Mouse (Mus musculus) thymus, adult 2 months (tissue): Measurements from ENCODE around the gene Mab21l2. TPM values are rescaled to one million over a fixed set of nuclear protein-coding genes. Genes with fewer than 3 reads are reported as not detected.

Source experiments
- DNase-seq: peaks from one replicate; pipeline ENCODE4 v3.0.0; 2021
- H3K27ac ChIP-seq: fragments of 200-500 bp; 2 replicates; pipeline ENCODE4 v1.5.1; 2012; ENCODE audit warnings: low read length, control low read depth; ENCODE audit not compliant: control insufficient read depth, insufficient read depth
- H3K27me3 ChIP-seq: fragments of 200-500 bp; 2 replicates; pipeline ENCODE4 v1.6.1; 2012; ENCODE audit warnings: mild to moderate bottlenecking, low read length, moderate library complexity, mixed read lengths; ENCODE audit not compliant: control insufficient read depth, insufficient read depth
- H3K36me3 ChIP-seq: fragments of 200-500 bp; 2 replicates; pipeline ENCODE4 v1.6.1; 2012; ENCODE audit warnings: mild to moderate bottlenecking, low read length, moderate library complexity; ENCODE audit not compliant: control insufficient read depth, insufficient read depth
- H3K4me1 ChIP-seq: fragments of 200-500 bp; replicated peaks from 2 replicates; pipeline ENCODE4 v1.6.1; 2012; ENCODE audit warnings: low read length; ENCODE audit not compliant: control insufficient read depth, insufficient read depth
- H3K4me3 ChIP-seq: fragments of 200-500 bp; 2 replicates; pipeline ENCODE4 v1.5.1; 2012; ENCODE audit warnings: mild to moderate bottlenecking, low read length, control low read depth, moderate library complexity; ENCODE audit not compliant: control insufficient read depth, insufficient read depth
- CTCF ChIP-seq: fragments of 200-500 bp; IDR thresholded peaks from 2 replicates; pipeline ENCODE4 v1.5.1; 2012; ENCODE audit warnings: mild to moderate bottlenecking, control low read depth, low read length, moderate library complexity, borderline replicate concordance; ENCODE audit not compliant: control insufficient read depth, poor library complexity, insufficient read depth; ENCODE audit errors: extremely low read depth
- POLR2A ChIP-seq: fragments of 200-500 bp; IDR thresholded peaks from 2 replicates; pipeline ENCODE4 v1.6.1; 2012; ENCODE audit warnings: mild to moderate bottlenecking, low read length, control low read depth, moderate library complexity; ENCODE audit not compliant: control insufficient read depth, poor library complexity, insufficient read depth; ENCODE audit errors: extremely low read depth
- WGBS: fragments of 180-500 bp; shearing (Covaris S2); methylation state at CpG from one replicate; pipeline ENCODE4 v1.1.7; 2018; 5-methylcytosine and 5-hydroxymethylcytosine counted together
- polyA plus RNA-seq: library from polyadenylated mRNA; depleted of rRNA; stranded (reverse); fragments of >200 nt; gene quantifications from 2 replicates; pipeline ENCODE4 v1.2.3, GENCODE M21; 2012

Gene Mab21l2
- polyA plus RNA-seq, 1 experiment: 0.16 TPM

DNA sequence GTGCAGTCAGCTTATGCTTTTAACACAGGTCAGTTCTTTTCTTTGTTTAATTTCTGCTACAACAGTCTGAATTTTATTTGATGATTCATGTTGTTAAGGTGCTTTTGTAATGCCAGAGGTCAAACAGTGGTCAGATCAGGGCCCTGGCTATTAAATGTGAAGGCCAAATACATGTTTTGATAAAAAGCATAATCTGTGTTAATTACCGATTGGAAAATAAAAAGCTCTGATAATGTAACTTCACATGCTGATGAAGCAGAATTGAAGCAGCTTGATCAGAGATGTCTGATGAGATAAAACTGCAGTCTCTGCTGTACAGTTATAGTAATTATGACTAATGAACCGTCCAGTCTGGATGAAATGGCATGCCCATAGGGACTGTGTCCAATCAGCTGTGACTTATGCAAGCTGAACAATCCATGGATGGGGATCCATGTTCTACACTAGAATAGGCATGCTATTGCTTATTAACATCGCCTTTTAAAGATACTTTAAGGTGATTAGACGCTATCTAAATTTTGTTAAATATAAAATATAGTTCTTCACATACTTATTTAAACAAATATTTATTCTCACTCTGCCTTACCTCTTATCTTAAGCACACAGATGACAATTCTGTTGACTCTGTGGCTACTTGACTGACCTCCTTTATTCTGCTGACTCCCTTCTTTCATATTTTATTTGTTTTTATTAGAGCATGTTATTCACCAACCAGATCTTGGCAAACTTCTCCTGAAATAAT lies 12.0 kb upstream of the Mab21l2 start:
- no peak for TF ChIP-seq CTCF
- TF ChIP-seq POLR2A: no peak
- DNase-seq: no peak
- Histone ChIP-seq H3K4me1 (no peaks in the 10 kb centered on the region), H3K27ac (no peak overlapping the region), H3K36me3 (no peaks in the 10 kb centered on the region), H3K27me3 (no peaks in the 10 kb centered on the region), H3K4me3 (no peak overlapping the region)
- WGBS: 97% methylated on average over 4 of the region's 4 CpGs

DNA sequence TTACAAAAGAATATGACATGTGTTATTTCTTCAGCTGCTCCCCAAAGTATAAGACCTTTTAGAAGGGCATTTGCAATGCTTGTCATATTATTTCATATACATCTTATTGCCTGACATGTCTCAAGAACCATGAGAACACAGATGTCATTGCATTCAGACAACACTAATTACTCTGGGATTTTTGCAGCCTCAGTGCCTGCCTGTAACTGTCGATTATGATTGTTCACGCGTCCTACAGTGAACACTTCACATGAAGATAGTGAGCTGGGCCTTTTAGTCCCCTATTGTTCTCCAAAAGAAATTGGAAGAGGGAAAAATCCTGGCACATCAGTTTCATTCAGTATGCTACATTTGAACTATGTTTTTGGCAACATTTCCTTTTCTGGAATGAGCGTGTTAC lies 11.2 kb upstream of the Mab21l2 start:
- H3K27me3 ChIP-seq: no peaks in the 10 kb centered on the region
- H3K27ac ChIP-seq: no peak overlapping the region
- TF ChIP-seq CTCF (no peak), POLR2A (no peak)
- H3K36me3 ChIP-seq: no peaks in the 10 kb centered on the region
- no peaks in the 10 kb centered on the region for H3K4me1 ChIP-seq
- 98% methylated on average over 4 of the region's 4 CpGs for WGBS
- H3K4me3 ChIP-seq: no peak overlapping the region
- no peak for DNase-seq

- no peak for DNase-seq
- Histone ChIP-seq H3K27ac (no peak overlapping the region), H3K27me3 (no peaks in the 10 kb centered on the region), H3K36me3 (no peaks in the 10 kb centered on the region), H3K4me3 (no peak overlapping the region), H3K4me1 (no peaks in the 10 kb centered on the region)
- TF ChIP-seq POLR2A: no peak
- TF ChIP-seq CTCF: no peak
- WGBS: 81% methylated on average over 1 of the region's 1 CpGs
Observed at GRCm38 (mm10) chr3:86558976-86559375, 10.5 kb upstream of the Mab21l2 start.

DNA sequence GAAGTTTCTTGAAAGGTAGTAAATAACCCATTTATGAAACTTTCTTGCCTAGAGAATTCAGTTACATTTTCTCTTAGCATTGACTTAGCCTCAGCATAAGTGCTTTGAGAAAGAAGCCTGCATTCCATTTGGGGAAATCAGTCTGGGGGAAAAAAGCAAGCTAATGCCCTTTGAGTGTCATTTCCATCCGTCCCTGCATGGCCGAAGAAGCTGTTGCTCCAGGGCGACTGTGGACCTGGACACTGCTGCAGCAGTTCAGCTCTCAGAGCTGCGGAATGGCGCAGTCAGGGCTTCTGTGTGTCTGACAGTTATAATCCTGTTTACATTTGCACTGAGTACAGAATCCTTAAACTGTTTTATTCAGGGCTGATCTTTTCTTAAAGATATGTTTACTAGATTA lies 3.7 kb upstream of the Mab21l2 start:
- H3K4me3 ChIP-seq: no peak overlapping the region
- H3K27me3 ChIP-seq: peaks cover 1% of the 10 kb centered on the region
- TF ChIP-seq CTCF: no peak
- TF ChIP-seq POLR2A: no peak
- 99% methylated on average over 5 of the region's 5 CpGs for WGBS
- DNase-seq: no peak
- H3K4me1 ChIP-seq: peaks cover 7% of the 10 kb centered on the region
- H3K36me3 ChIP-seq: no peaks in the 10 kb centered on the region
- H3K27ac ChIP-seq: no peak overlapping the region

DNA sequence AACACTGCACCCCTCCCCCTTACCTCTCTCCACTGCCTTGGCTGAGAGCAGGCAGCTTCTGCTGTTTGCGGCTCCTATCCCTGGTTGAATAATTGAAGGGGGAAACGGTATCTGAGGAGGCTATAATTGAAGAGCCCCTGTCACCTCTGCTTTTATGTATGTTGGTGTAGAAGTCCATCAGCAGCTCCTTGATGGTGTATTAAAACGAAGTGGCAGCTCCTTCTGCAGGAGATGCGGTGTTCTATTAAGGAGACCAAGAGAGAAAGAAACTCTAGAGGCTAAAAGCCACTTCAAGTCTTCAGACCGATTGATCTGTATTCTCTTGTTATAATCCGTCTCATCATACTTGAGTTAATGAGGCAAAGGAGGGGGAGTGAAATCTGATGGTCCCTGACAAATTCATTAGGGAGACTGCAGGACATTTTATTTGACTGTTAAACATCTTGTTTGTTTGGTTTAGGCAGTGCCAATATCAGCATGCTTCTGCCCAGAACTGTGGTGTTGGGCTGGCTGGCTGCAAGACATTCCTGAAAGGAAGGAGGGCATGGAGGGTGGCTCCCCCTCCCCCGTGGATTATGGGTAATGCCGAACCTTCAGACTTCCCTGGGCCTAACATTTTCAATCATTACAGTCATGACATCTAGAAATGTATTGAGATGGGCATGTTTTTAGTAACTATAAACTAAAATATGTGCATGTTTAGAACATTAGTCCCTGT lies 2.7 kb upstream of the Mab21l2 start:
- no peaks in the 10 kb centered on the region for H3K36me3 ChIP-seq
- peaks cover 15% of the 10 kb centered on the region for H3K4me1 ChIP-seq
- WGBS: 94% methylated on average over 8 of the region's 8 CpGs
- TF ChIP-seq CTCF (no peak), POLR2A (no peak)
- H3K27me3 ChIP-seq: peaks cover 10% of the 10 kb centered on the region
- no peak for DNase-seq
- H3K27ac ChIP-seq: no peak overlapping the region
- no peak overlapping the region for H3K4me3 ChIP-seq

GRCm38 (mm10) chr3:86550301-86551010 lies 2.0 kb upstream of the Mab21l2 start:
- Histone ChIP-seq H3K4me1 (peaks cover 15% of the 10 kb centered on the region), H3K36me3 (no peaks in the 10 kb centered on the region), H3K4me3 (no peak overlapping the region), H3K27me3 (peaks cover 10% of the 10 kb centered on the region), H3K27ac (no peak overlapping the region)
- TF ChIP-seq POLR2A (no peak), CTCF (no peak)
- 88% methylated on average over 22 of the region's 22 CpGs for WGBS
- no peak for DNase-seq
